Mouse (Mus musculus) cerebellum, postnatal 25 days (tissue): ENCODE measurements at regions not wholly inside any gene's neighbourhood (a gene's known extent, or its start where the extent isn't known, plus 50 kb on each side); places are given as distances from the start of the nearest gene placed in this dataset.
A peak's percentile ranks its signal among the peaks of the same experiment; 100 is the strongest.

Experiments used
- DNase-seq, 2 experiments: peaks; one replicate each; pipeline ENCODE4 v3.0.0; 2021; ENCODE audit warnings: mixed read lengths in 2 of 2

DNA sequence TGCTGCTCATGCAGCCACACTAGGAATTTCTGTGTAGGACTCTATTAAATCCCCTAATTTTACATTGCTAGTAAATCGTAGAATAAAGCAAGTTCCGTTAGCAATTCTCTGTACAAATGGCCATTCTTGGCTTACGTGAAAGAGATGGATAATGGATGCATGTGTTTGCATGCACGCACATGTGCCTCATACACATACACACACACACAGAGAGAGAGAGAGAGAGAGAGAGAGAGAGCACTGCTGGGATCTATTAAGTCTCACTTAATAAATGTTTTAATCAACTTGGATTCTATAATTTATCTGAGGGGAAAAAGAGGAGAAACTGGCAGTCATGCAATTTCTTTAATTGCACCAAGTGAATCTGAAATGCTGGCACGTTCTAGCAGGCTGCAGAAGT lies 244.5 kb upstream of the Spred2 start:
- no peak for DNase-seq

DNA sequence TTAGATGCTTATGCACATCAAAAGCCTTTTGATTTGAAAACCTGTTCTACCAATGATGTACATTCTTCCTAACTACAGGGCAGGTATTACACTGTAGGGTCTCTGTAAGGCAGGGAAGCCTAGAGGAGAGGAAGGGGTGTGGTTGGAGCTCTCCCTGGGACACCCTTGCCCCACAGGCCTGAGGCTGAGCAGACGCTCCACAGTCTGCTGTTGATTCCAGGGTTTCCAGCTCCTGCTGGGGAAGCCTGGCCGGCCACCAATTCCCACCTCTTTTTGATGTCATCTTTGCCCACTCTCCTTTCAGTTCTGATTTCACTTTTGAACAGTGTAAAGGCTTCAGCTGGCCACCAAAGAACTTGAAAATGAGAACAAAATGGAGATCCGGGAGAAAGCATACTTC lies 223.0 kb upstream of the Spred2 start:
- DNase-seq, result peak in 1 of 2 experiments; percentile 22

DNA sequence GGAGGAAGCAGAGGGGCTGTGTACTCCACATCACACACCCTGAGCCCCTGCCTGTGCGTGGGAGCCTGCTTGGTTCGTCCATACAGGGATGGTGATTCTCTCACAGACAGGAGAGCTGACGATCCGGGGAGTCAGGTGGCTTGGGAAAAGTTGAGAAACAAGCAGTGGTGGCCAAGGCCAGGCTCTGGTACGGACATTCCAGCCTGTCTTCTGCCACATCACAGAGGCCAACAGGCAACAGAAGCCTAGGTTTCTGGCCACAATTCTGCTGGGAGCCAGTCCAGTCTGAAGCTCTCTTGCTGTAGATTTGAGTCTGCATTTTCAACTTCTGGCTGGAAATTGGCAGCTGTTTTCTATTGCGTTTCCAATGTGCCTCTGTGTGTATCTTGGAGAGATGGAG lies 215.4 kb upstream of the Spred2 start:
- DNase-seq, result no peak

DNA sequence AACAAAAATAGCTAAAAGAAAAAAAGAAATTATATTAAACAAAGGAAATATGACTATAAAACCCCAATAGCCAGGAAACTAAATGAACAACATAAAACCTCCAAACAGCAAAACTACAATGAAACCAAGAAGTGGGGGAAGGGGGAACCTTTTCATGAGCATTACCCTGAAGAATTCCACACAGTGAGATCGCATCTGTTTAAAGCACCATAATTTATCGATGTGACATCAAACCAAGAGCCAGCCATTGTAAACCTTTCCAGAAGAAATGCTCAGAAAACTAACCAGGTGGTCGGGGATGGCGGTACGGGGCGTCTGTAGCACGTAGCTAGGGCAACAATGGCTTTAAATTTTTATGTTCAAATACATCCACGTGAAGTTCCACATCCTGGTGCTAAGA lies 214.8 kb upstream of the Spred2 start:
- no peak for DNase-seq

DNA sequence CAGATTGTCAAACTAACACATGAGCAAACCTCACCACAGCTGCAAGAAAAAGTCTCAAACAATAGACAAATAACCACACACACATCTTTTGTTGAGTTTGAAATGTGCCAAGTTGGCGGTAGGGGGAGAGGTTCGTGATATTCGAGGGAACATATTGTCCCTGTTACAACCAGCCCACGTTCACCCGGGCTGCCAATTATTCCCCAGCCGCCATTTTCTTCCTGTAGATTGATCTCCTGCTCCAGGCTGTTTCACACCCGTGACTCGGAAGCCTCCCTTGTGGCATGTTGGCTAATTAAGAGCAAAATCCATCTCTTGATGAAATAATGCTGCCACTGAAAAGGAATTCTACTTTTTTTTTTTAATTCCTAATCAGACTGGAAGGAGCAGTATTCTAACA lies 211.1 kb upstream of the Spred2 start:
- no peak for DNase-seq

DNA sequence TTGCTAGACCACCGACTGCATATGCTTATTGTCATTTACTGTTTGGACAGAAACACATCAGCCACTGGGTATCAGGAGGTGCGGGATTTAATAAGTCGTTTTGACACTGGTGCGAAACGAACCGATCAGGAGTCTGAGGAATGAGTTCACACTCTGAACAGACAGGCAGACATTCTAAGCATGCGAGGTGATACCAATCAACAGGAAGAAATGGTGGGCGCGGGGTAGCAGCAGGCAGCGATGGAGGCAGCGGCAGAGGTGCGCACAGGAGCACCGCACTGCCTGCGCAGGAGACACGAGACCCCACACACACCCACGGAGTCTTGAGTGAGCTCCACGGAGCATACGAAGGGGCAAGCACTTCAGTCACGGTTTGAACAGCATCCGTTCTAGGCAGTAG lies 210.6 kb upstream of the Spred2 start:
- DNase-seq, result no peak

DNA sequence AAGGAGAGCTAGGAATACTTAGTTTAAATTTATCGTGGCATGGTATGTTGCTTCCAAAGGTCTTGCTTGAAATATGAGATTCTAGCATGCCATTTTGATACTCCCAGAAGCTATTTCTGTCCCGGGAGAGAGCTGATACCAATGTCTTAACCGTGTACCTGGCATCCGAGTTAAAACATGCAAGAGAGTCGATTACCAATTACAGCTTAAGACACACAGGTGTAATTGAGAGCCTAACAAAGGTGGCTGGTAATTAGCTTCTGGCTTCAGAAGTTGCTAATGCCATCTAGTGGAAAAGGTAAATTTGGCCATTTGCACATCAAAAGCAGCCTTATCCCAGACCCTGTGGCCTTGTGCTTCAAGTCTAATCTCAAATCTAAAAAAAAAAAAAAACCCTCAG lies 210.0 kb upstream of the Spred2 start:
- DNase-seq, result no peak

DNA sequence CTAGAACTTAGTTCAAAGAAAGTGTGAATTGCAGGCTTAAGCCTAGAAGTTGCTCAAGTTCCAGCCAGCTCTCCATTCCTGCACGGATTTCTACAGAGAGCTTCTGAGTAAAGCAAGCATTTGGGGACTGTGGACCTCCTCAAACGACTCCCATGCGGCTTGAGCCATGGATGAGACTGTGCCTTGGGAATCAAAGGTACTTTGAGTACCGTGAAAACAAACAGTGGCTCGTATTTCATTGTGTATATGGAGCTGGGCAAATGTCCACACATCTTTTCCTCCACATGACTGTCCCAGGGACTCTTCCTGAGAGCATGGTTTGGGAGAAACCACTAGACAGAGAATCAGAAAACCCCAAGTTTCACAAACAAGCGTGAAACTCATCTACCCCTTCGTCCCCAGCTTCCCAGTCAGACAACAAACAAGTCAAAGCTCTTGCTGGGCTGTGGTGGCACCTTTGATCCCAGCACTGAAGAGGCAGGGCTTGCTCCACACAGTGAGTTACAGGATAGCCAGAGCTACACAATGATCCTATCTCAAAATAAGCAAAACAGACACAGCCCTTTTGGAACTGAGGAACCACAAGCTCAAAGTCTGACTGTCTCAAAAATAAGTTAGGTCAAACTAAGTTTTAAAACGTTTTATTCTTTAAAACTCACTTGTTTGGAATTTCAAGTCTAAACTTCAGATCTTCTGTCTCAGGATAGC lies 209.1 kb upstream of the Spred2 start:
- DNase-seq, result no peak

DNA sequence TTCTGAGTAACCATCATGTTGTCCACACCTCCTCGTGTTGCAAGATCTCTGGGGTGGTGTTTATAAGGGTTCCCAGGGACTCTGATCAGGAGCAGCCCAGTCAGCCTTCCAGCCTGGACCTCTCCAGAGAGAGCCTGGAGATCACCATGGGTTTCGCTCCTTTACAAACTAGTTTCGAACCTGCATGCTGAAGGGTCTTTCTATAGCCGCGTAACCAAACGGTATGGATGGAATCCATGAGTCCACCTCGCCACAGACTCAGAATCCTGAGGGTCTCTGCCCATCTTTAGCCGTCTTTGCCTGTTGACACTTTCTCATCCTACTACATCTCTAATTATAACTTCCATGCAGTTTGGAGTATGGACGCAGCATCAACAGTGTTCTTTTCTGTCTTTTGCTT lies 206.0 kb upstream of the Spred2 start:
- no peak for DNase-seq

DNA sequence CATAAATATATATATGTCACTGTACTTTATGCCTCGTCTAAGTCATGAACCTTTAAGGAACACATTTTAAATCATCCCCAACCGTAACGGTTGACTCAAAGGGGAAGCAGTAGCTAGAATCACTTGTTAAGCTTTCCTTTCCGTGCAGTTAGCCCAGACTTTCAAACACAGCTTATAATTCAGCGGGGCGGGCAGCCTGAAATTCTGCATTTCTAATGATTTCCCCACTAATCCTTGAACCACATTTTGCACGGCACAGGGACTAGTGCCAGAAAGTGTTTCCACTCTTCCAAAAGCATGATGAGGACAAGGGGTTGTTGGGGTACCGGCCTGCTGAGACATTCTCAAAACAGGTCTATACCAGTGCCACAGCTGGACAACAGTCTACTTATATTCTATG lies 195.1 kb upstream of the Spred2 start:
- DNase-seq, result no peak

DNA sequence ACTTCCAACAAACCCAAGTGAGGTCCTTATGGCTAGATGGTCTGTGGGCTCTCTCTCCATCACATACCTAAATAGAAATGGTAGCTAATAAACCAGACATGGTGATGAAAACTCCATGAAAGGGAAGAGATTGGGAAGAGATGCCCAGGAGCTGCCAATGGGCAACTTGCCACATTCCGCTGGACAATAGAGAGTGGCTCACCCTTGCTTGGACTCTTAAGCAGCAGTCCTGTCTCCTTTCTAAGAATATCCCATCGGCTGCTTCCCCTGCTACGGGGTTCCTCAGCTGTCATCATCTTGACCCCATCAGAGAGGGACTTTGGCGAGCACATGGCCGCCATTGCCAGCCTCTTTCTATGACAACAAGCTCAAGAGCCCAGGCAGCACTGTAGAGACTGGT lies 193.4 kb upstream of the Spred2 start:
- no peak for DNase-seq

DNA sequence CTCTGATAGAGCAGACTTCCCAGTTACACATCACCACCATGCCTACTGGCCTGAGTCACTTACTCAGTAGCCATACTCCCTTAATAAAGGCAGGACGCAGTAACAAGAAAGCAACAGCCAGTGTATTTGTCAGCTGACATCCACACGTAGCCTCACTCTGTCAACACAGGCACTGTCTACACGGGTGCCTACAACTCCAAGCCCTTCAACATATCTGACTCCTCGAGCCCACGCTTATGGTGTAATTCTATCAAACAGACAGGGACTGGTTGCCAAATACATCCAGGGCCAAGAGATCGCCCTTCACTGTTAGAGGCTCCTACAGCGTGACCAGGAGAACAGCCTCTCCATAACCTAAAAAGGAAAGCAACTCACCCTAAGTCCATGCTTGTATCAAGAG lies 188.1 kb upstream of the Spred2 start:
- no peak for DNase-seq

DNA sequence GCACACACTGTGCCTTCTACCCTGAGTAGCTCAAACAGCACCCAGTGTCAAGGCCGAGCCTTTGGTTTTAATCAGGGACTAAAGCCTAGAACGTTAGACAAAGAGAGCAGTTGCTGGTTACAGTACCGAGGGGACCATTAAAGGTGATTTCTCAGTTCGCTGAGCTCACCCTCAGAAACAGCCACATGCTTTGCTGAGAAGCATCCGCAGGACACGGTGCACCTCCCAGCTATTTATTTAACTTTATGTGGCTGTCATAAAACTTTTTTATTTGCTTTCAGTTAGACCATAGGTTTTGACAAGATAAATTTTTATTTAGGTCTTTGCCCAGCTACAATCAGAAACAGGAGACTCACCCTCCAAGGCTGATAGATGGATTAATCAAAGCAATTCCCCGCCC lies 187.2 kb upstream of the Spred2 start:
- DNase-seq, result no peak

DNA sequence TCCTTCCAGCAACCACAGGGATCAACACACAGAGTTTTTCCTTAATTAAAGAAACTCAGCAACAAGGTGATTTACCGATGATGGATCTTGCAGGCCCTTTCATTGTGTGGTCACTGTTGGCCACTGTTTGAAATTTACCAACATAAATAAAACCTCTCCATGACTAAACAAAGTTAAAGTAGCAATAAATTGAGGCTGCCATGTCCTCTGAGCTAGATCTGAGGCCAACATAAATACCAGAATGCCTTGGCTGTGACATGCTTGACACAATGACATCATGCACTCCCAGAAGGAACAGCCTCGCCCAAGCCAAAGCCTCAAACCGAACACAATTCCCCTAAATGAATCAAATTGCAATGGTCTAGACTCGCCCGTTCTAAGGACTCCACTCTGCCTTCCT lies 186.8 kb upstream of the Spred2 start:
- DNase-seq, result no peak

DNA sequence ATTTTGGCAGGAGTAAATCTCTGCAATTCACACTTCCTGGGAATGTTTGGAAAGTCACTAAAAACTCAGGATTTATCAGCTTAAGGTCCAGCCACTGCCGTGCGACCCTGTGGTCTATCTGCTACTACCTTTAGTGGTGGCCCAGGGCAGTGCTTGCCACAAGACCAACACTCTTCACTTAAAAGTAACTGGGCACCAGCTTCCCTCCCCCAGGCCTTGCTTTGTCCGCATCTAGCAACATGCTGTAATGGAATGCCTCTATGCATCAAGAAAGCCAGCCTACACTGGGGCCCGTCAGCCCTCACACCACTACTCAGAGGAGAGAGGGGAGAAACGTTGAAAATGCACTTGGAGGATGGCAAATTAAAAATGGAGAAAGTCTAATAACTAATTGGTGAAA lies 186.4 kb upstream of the Spred2 start:
- no peak for DNase-seq

DNA sequence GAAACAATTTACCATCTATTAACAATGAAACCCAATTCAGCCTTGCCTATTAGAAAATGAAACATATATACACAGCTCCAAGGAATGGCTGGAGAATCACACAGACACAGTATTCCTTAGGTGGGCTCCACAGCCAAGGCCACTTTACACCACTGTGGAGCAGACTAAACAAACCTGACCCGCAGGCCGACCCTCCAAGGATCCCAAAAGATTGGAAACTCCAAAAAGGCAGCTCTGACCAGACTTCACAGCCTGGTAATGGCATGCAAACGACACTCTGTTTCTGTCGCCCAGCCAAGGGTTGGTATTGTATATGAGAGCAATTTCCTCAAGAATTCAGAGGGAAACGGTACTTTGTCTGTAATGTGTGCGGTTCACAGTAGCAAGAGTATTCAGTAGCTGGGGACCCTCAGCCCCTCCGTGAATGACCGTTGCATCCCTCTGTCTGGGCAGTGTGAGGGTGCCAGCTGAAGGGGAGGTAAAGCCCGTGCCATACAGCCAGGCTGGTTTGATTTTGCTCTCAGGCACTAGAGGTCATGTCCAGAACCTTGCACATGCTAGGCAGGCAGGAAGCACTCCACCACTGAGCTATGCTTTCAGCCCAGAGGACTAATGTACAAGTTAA lies 184.5 kb upstream of the Spred2 start:
- no peak for DNase-seq

DNA sequence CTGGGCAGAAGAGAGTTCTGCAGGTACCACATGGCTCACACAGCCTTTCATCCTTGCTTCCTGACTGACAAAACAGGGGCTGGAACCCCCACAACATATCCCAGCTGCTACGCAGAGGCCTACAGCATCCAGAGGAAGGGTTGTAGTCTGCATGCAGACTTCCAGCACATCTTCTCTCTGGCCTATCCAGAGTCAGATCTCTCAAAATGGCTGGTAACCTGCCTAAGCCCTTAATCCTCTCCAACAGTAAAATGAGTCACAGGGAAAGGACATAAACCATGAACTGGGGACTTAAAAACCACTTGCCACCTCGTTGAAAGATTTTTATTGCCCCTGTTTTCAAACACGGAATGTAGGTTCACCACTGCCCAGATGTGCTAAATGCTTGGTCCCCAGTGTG lies 183.6 kb upstream of the Spred2 start:
- no peak for DNase-seq

DNA sequence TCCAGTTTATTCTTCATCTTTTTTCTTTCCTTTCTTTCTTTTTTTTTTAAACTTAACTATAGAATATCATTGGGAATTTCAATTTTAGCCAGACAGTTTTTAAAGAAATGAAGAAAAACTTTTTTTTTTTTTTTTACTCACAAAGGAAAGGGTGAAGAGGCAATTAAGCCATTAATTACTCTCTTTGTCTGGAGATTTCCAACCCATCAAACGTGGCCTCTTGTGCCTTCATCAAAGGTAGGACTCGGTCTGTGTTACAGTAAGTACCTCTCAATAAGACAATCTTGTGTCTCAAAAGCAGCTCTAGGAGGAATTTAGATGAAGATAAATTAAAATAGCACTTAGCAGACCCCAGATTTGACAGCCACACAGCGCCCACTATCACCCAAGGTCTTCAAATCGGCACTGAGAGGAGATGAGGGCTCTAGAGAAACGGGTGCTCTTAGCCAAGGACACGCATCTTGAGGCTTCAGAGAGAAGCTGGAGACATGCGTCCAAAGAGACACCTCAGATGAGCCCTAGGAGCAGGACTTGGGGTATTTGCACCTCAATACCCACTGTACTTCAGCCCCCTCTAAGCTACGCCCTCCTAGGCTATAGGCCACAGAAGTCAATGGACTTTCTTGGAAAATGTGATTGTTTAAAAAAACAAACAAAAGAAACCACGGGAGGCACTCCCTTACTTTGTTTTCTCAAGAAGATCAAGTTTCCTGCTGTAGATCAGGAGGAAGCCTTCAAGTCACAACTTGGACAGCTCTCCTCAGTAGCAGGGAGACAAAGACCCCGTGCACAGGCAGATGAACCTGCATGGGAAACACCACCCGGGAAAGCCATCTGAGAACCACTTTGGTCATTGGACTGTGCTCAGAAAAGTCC lies 176.8 kb upstream of the Spred2 start:
- no peak for DNase-seq

DNA sequence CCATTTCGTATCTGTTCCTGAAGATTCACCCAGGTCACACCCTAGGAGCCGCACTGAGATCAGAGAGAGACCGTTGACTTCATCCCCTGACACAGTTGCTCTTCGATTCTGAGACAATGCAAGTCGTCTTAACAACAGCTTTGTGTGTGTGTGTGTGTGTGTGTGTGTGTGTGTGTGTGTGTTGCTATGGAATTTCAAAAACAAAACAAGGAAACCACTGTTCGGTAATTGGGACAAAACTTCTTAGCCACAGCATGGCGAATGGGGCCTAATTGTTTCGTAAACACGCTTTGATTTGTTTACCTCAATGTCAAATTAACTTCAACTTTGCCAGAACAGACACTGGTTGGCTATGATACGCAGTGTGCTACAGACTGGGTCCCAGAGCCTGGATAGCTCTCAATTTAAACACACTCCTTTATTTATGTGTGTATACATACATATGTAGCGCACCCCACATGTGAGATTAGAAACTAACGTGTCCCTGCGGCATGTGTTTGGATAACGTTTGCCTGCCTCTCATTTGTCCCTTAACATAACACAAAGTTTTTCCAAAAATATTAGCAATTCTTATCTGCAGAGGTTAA lies 176.1 kb upstream of the Spred2 start:
- no peak for DNase-seq

DNA sequence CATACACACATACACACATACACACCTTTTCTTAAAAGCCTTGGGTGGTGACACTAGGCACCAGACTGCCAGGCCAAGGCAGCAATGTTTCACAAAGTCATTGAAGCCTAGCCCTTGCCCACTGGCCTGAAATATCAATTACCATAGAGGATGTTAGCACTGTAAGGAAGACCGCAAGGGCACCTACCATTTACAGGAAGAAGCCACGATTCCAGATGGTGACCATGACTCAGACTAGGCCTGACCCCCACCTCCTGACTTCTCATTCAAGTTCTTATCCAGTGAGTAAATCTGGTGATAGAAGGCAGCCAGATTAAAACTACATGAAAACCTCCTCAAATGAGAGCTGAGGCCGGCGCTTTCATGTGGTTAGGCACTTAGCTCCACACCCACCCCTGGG lies 165.3 kb upstream of the Spred2 start:
- no peak for DNase-seq

DNA sequence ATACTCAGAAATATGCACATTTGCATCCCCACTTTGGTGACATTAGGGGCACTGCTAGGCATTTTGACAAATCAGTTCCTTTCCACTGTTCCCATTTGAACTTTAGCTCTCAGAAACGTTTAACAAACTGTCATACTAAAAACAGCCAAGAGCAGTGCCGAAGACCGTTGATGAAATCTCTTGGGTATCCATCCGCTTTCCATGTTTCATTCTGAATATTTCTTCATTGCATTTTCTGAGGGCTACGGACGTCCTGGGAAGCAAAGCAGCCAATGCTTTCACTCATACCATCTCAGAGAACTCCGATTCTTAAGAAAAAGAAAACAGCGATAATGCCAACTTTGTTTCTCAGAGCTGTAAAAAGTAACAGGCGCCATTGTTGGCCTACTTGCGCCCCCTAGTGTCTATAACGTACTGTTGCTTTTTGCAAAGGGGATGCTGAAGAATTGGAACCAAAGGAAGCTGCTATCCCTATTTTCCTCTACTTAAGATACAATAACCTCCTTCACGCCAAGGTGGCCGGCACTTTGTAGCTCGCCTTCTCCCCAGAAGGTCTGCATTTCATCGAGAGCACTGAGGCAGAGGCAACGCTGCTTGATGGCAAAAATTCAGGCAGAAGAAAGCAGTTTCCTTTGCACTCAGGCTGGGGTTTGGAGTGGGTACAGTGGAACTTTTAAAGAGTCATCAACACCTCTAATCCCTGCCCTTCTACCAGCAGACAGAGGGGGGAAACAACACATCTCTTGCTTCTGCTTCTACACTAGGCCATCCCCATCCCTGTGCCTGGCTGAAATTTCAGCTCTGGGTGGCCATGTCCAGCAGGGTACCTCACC lies 163.1 kb upstream of the Spred2 start:
- DNase-seq, result peak; percentile 62 to 72

DNA sequence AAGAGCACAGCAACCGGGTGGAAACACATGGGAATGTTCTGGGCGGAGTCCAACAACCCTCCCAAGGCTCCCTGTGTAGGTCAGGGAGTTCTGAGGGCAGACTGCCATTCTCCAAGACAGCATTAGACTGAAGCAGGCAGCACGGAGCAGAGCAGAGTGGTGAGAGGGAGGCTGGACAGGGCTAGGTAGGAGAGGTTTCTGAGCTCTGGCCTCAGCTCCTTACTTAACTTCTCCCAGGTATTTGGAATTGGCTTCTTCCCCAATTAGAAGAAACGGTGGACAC lies 162.5 kb upstream of the Spred2 start:
- peak in 1 of 2 experiments; percentile 37 for DNase-seq

DNA sequence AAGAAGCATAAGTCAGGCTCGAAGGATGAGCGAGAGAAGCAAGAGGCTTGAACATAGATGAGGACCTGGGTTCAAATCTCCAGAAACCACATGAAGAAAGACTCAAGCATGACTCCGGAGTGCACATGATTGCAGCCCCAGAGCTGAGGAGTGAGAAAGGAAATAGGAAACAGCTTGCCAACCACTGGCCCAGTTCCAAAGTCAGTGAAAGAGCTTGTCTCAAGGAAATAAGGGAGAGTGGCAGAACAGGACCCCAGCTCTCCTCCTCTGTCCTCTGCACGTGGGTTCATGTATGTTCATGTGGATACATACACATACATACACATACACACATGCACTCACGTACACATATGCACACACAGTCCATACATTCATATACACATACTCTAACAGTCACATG lies 156.9 kb upstream of the Spred2 start:
- DNase-seq, result peak; percentile 16 to 50
